Mouse (Mus musculus) heart, embryonic 11.5 days (tissue): ENCODE measurements around the gene Pip4k2a. TPM values are rescaled to one million over a fixed set of nuclear protein-coding genes. Genes with fewer than 3 reads are reported as not detected.

Source experiments
- ATAC-seq: fragments of 200-750 bp; cut with Nextera tagmentation; replicated peaks from 2 replicates; pipeline ENCODE4 v1.8.0; 2017; ENCODE audit warnings: moderate library complexity; ENCODE audit not compliant: insufficient number of reproducible peaks, low FRiP score, low TSS enrichment
- H3K27ac ChIP-seq: fragments of 300-500 bp; sonication (generic); 2 replicates; pipeline ENCODE4 v1.5.1; 2014; ENCODE audit warnings: mild to moderate bottlenecking, low read depth, low read length
- H3K27me3 ChIP-seq: fragments of 300-500 bp; sonication (generic); 2 replicates; pipeline ENCODE4 v1.6.1; 2014; ENCODE audit warnings: mild to moderate bottlenecking, low read length, mixed read lengths; ENCODE audit not compliant: control insufficient read depth, insufficient read depth
- H3K36me3 ChIP-seq: fragments of 300-500 bp; sonication (generic); 2 replicates; pipeline ENCODE4 v1.6.1; 2014; ENCODE audit warnings: mild to moderate bottlenecking, low read length, moderate library complexity, mixed read lengths; ENCODE audit not compliant: control insufficient read depth, insufficient read depth
- H3K4me1 ChIP-seq: fragments of 300-500 bp; sonication (generic); 2 replicates; pipeline ENCODE4 v1.6.1; 2014; ENCODE audit warnings: low read length; ENCODE audit not compliant: control insufficient read depth, insufficient read depth
- H3K4me2 ChIP-seq: fragments of 300-500 bp; sonication (generic); 2 replicates; pipeline ENCODE4 v1.6.1; 2014; ENCODE audit warnings: mild to moderate bottlenecking, moderate library complexity
- H3K4me3 ChIP-seq: fragments of 300-500 bp; sonication (generic); 2 replicates; pipeline ENCODE4 v1.5.1; 2014; ENCODE audit warnings: low read depth, low read length
- H3K9ac ChIP-seq: fragments of 300-500 bp; sonication (generic); 2 replicates; pipeline ENCODE4 v1.6.1; 2014; ENCODE audit warnings: mild to moderate bottlenecking, low read depth, low read length, moderate library complexity
- H3K9me3 ChIP-seq: fragments of 300-500 bp; sonication (generic); replicated peaks from 2 replicates; pipeline ENCODE4 v1.6.1; 2016; ENCODE audit warnings: low read length; ENCODE audit not compliant: control insufficient read depth
- WGBS: fragments of 180-500 bp; shearing (Covaris S2); extraction: QIAGEN DNeasy Blood & Tissue Kit; methylation state at CpG from one replicate; pipeline ENCODE4 v1.1.7; 2014; ENCODE audit not compliant: insufficient replicate concordance; 5-methylcytosine and 5-hydroxymethylcytosine counted together
- polyA plus RNA-seq: library from polyadenylated mRNA; unstranded; fragments of >200 nt; fragmentation: Nextera tagmentation; extraction: Ambion mirVana; gene quantifications from 2 replicates; pipeline ENCODE4 v1.2.1, GENCODE M21; 2014

Pip4k2a gene
- polyA plus RNA-seq, 1 experiment from 2014 or later, result 7.7 TPM

- no peak for ATAC-seq
- H3K4me3 ChIP-seq, result no peak overlapping the region
- no peaks in the 10 kb centered on the region for H3K27me3 ChIP-seq
- H3K27ac ChIP-seq, result no peak overlapping the region
- WGBS, result 86% methylated on average over 3 of the region's 3 CpGs
- no peaks in the 10 kb centered on the region for H3K9me3 ChIP-seq
- no peaks in the 10 kb centered on the region for H3K4me1 ChIP-seq
- no peaks in the 10 kb centered on the region; the same call in 1 of the 2 replicates for H3K36me3 ChIP-seq
- H3K9ac ChIP-seq, result no peak overlapping the region
- no peak overlapping the region for H3K4me2 ChIP-seq
Observed at GRCm38 (mm10) chr2:18985506-18985905, 12.4 kb downstream of the Pip4k2a start.

GRCm38 (mm10) chr2:18984095-18984847 lies 13.7 kb downstream of the Pip4k2a start:
- 88% methylated on average over 15 of the region's 15 CpGs for WGBS
- no peak overlapping the region for H3K4me2 ChIP-seq

GRCm38 (mm10) chr2:18983546-18983945 lies 14.4 kb downstream of the Pip4k2a start:
- no peaks in the 10 kb centered on the region for H3K9me3 ChIP-seq
- no peaks in the 10 kb centered on the region for H3K4me1 ChIP-seq
- no peak for ATAC-seq
- H3K27ac ChIP-seq, result no peak overlapping the region
- no peaks in the 10 kb centered on the region for H3K27me3 ChIP-seq
- H3K36me3 ChIP-seq, result no peaks in the 10 kb centered on the region; the same call in 1 of the 2 replicates
- H3K4me2 ChIP-seq, result no peak overlapping the region
- H3K4me3 ChIP-seq, result no peak overlapping the region
- H3K9ac ChIP-seq, result no peak overlapping the region

More at GRCm38 (mm10) chr2:18984095-18984847, 13.7 kb downstream of the Pip4k2a start:
- Histone ChIP-seq H3K27me3 (no peaks in the 10 kb centered on the region), H3K9me3 (no peaks in the 10 kb centered on the region), H3K4me3 (no peak overlapping the region), H3K27ac (no peak overlapping the region), H3K36me3 (no peaks in the 10 kb centered on the region; the same call in 1 of the 2 replicates), H3K4me1 (no peaks in the 10 kb centered on the region), H3K9ac (no peak overlapping the region)
- ATAC-seq, result no peak

GRCm38 (mm10) chr2:18982581-18982980 lies 15.3 kb downstream of the Pip4k2a start:
- Histone ChIP-seq H3K9me3 (no peaks in the 10 kb centered on the region), H3K27me3 (no peaks in the 10 kb centered on the region), H3K36me3 (no peaks in the 10 kb centered on the region; the same call in 1 of the 2 replicates), H3K4me3 (no peak overlapping the region), H3K4me2 (no peak overlapping the region), H3K9ac (no peak overlapping the region), H3K27ac (no peak overlapping the region), H3K4me1 (peaks cover 1% of the 10 kb centered on the region; the same call in 1 of the 2 replicates)
- WGBS, result 72% methylated on average over 6 of the region's 6 CpGs
- no peak for ATAC-seq

- ATAC-seq, result no peak
- Histone ChIP-seq H3K4me1 (peaks cover 5% of the 10 kb centered on the region; the same call in 1 of the 2 replicates), H3K36me3 (no peaks in the 10 kb centered on the region; the same call in 1 of the 2 replicates), H3K27ac (no peak overlapping the region), H3K9ac (no peak overlapping the region), H3K9me3 (no peaks in the 10 kb centered on the region), H3K4me3 (no peak overlapping the region), H3K27me3 (no peaks in the 10 kb centered on the region), H3K4me2 (no peak overlapping the region)
- WGBS, result 90% methylated on average over 7 of the region's 7 CpGs
Observed at GRCm38 (mm10) chr2:18979675-18980074, 18.3 kb downstream of the Pip4k2a start.

GRCm38 (mm10) chr2:18979046-18979445 lies 18.9 kb downstream of the Pip4k2a start:
- no peak overlapping the region for H3K27ac ChIP-seq
- peaks cover 5% of the 10 kb centered on the region; the same call in 1 of the 2 replicates for H3K4me1 ChIP-seq
- no peak overlapping the region for H3K4me2 ChIP-seq
- no peaks in the 10 kb centered on the region; the same call in 1 of the 2 replicates for H3K36me3 ChIP-seq
- H3K4me3 ChIP-seq, result no peak overlapping the region
- no peaks in the 10 kb centered on the region for H3K27me3 ChIP-seq
- H3K9me3 ChIP-seq, result no peaks in the 10 kb centered on the region
- WGBS, result 80% methylated on average over 4 of the region's 4 CpGs
- no peak for ATAC-seq
- H3K9ac ChIP-seq, result no peak overlapping the region

GRCm38 (mm10) chr2:18977201-18977805 lies 20.6 kb downstream of the Pip4k2a start:
- ATAC-seq, result no peak
- H3K9me3 ChIP-seq, result peaks cover 6% of the 10 kb centered on the region; the same call in 1 of the 2 replicates
- peaks cover 5% of the 10 kb centered on the region; the same call in 1 of the 2 replicates for H3K4me1 ChIP-seq
- no peaks in the 10 kb centered on the region for H3K27me3 ChIP-seq
- H3K27ac ChIP-seq, result no peak overlapping the region
- 67% methylated on average over 10 of the region's 10 CpGs for WGBS
- H3K4me2 ChIP-seq, result no peak overlapping the region
- H3K4me3 ChIP-seq, result no peak overlapping the region
- H3K9ac ChIP-seq, result no peak overlapping the region
- H3K36me3 ChIP-seq, result 0 out of 2 replicates have a peak, but pooled peaks cover 2% of the 10 kb centered on the region

GRCm38 (mm10) chr2:18976175-18976574 lies 21.8 kb downstream of the Pip4k2a start:
- Histone ChIP-seq H3K9ac (no peak overlapping the region), H3K4me1 (peaks cover 5% of the 10 kb centered on the region; the same call in 1 of the 2 replicates), H3K4me2 (no peak overlapping the region), H3K9me3 (peaks cover 6% of the 10 kb centered on the region; the same call in 1 of the 2 replicates), H3K36me3 (0 out of 2 replicates have a peak, but pooled peaks cover 2% of the 10 kb centered on the region), H3K27ac (no peak overlapping the region), H3K27me3 (no peaks in the 10 kb centered on the region), H3K4me3 (no peak overlapping the region)
- WGBS, result 83% methylated on average over 2 of the region's 2 CpGs
- ATAC-seq, result no peak
